Mouse (Mus musculus) CD8-positive naive resting alpha-beta T cell, adult 2 months (primary cell): Measurements from ENCODE around the gene Epha2.

Experiments
- DNase-seq, 2 experiments: peaks; one replicate each; pipeline ENCODE4 v3.0.0; 2022; ENCODE audit warnings: low read depth in 2 of 2, low spot score in 2 of 2

Gene Epha2

GRCm38 (mm10) chr4:141325636-141326035 is 24.6 kb downstream of the Epha2 start:
- DNase-seq = no peak

GRCm38 (mm10) chr4:141327075-141327474 is 26.0 kb downstream of the Epha2 start:
- no peak for DNase-seq

- DNase-seq = no peak
Observed at GRCm38 (mm10) chr4:141328742-141329141, 27.7 kb downstream of the Epha2 start.

GRCm38 (mm10) chr4:141329968-141330367 is 28.9 kb downstream of the Epha2 start:
- DNase-seq = no peak

DNA sequence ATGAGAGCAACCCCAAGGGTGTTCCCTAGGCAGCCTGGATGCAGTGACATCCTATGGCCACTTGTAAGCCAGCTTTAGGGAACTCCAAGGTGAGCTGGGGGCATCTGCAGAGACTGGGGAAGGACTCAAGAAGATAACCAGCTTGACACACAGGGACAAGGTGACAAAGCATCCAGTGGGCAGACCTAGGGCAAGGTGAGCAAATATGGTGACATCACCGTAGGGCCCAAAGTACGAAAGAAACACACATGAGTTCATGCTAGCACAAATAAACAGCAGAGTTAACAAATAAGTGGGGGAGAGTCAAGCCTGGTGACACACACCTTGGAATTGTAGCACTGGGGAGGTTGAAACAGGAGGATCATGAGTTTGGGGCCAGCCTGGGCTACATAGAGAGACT is 30.4 kb downstream of the Epha2 start:
- DNase-seq = no peak

DNA sequence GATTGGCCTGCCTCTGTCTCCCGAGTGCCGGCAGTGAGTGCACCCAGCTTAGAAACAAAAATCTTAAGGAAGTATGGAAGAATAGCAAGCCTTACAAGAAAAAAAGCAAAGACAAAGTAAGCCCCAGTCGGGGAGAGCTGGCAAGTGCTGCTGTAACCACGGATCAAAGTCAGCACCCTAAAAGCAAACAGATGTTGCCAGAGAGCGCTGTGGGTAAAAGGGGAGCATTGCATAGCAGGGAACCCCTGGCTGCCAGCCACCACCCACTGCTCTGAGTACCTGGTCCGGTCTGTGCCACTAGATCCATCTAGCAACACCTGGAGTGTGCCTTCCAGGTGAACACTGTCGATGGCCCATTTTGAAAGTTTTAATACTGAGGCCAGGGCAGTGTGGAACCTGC is 31.2 kb downstream of the Epha2 start:
- no peak for DNase-seq

- no peak for DNase-seq
Observed at GRCm38 (mm10) chr4:141334695-141335094, 33.7 kb downstream of the Epha2 start.

DNA sequence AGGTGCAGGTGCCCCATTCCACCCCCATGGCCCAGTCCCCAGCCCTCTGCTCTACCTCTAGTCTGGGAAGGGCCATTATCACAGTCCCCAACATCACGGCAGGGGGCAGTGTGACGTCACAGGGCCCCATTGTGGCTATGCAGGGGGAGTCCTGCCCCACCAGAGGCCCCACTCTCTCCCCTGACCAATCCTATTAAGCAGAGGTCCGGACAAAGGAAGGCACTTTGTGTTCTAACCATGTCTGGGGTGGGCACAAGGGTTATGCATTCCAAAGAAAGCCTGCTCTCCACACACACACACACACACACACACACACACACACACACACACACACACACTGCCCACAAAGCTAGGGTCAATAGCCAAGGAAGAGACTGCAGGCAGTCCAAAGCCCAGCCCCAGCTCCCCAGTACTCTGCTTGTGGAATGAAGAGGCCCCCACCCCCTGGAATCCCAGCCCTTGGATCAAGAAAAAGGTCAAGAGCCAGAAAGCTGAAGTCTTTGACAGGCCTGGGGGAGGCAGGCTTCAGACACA is 34.3 kb downstream of the Epha2 start:
- no peak for DNase-seq

DNA sequence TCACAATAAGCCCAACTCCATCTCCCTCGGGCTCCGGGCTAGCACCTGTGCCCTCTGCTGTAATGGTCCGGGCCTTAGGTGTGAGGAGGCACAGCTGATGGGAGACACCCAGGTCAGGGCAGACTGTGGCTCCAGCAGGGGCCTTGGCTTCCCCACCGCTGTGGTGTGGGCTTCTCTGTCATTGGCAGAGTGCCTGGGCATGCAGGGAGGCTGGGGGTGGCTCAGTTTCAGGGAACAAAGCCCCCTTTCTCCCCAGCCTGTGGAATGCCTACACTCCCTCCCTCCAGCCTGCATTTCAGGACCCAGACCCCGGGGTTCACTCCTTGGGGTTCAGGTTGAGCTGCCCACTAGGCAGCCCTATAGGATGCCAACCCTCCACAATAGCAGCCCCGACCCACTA is 35.2 kb downstream of the Epha2 start:
- DNase-seq = no peak

- no peak for DNase-seq
Observed at GRCm38 (mm10) chr4:141337986-141338385, 36.9 kb downstream of the Epha2 start.

GRCm38 (mm10) chr4:141338853-141339252 is 37.8 kb downstream of the Epha2 start:
- DNase-seq = no peak

DNA sequence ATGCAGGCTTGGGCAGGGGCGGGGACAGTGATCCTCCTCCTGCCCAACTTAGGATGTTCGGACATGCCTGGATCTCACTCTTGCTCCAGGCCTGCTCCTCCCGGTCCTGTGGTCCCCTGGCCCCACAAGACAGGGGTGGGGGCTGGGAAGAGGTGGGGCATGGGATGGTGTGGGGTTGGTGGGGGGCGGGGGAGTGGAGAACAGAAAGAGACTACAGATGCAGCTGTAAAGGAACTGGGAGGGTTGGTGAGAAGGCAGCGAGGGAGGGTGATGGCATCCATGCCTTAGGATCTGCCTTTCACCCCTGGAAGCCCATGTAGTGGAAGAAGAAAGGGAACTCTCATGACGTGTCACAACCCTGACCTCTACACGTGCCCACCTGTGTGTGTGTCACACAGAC is 40.4 kb downstream of the Epha2 start:
- no peak for DNase-seq

DNA sequence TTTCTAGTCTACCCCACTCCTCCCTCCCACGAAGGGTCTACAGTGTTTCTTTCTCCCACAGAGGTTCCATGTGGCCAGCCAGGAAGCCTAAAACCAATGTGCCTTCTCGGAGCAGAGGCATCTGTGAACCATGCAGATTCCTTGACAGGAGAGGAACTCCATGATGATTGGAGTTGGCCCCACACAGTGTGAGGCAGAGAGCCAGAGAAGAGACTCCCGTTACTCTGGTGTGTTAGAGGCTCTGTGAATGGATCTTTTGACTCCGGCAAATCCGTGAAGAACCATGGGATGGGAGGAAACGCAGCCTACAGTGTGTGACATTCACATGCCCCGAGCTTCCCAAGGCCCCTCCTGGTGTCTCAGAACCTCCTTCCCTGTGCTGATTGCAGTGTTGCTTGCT is 42.5 kb downstream of the Epha2 start:
- no peak for DNase-seq

DNA sequence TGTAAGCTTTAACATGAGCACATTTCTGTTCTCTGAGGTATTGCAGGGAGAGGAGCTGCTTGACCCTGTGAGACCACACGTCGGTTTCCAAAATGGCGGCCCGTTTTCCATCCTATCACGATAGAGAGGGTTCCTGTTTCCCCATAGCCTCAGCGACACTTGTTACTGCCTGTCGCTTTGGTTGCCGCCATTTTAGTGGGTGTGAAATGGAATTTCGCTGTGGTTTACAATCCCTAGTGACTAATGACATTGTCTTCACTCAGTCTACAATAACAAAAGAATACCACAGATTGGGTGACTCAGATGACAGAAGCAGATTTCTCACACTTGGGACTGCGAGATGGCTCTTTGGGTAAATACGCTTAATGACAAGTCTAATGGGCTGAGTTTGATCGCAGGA is 44.2 kb downstream of the Epha2 start:
- no peak for DNase-seq

GRCm38 (mm10) chr4:141347365-141347797 is 46.3 kb downstream of the Epha2 start:
- no peak for DNase-seq

GRCm38 (mm10) chr4:141348616-141349015 is 47.6 kb downstream of the Epha2 start:
- DNase-seq = no peak

DNA sequence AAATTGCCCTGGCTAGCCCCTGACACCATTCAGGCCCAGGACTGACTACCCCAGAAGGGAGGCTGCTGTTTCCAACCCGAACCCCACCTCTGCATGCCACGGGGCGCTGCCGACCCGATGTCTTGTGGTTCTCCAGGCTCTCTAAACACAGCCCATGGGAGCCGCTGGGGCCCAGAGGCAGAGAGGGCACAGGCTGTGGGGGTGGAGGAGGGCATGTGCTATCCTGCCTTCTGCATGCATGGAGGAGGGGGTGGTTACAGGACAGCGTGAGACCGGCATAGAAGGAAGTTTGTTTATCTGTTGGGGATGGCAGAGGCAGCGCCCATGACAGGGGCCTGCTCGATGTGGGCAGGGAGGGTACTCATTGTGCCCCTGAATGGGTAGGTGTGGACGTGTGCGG is 49.0 kb downstream of the Epha2 start:
- DNase-seq = no peak

DNA sequence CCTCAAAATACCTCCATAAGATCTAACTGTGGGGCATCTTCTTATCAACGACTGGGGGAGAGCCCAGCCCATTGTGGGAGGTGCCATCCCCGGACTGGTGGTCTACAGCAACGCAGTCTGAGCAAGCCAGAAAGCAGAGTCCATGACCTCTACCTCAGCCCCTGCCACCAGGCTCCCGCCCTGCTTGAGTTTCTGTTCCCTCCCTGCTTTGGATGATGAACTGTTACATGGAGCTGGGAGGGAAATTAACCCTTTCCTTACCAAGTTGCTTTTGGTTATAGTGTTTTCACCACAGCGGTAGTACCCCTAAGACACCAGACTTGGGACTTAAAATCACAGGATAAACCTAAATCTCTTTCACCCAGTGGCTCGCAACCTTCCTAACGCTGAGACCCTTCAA is 50.9 kb downstream of the Epha2 start:
- DNase-seq = no peak

DNA sequence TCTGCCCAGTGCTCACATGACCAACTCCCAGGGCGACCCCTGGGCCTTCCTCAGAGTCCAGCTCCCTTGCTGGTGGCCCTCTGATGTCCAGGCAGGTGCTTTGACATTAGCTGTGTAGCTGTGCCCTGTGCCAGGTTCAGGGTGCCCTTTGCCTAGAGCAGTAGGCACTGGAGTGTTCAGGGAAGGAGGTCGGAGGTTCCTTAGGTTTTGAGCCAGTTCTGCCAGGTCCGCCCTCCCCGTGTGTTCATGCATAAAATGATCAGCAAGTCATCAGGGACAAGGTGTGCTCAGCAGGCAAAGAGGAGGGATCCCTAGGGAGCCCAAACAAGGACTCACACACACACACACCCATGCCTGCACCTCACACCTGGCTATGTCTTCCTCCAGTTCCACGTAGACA is 51.9 kb downstream of the Epha2 start:
- no peak for DNase-seq

GRCm38 (mm10) chr4:141353868-141354267 is 52.8 kb downstream of the Epha2 start:
- no peak for DNase-seq

DNA sequence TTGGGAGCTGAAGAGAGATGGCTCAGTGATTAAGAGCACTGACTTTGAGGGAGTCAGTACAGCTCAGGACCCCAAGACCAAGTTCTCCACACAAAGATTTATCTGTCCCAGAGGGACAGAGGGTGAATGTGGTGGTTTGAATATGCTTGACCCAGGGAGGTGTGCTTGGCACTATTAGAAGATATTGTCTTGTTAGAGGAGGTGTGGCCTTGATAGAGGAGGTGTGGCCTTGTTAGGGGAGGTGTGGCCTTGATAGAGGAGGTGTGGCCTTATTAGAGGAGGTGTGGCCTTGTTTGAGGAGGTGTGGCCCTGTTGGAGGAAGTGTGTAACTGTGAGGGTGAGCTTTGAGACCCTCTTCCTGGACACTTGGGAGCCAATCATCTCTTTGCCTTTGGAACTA is 56.8 kb downstream of the Epha2 start:
- DNase-seq = no peak

DNA sequence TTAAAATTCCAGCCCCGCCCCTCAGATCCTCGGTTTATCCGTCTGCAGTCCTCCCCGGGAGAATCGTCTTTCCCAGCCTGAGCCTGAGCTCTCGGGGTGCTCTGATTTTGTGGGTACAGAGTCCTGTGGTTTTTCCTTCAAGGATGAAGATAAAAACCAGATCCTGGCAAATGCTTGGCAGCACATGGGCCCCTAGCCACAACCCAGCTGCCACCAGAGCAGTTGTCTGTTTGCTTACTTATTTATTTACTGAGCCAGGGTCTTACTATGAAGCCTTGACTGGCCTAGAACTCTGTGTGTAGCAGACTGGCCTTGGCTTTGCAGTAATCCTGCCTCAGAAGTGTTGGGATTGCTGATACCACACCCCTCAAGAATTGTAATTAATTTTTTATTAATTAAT is 58.2 kb downstream of the Epha2 start:
- no peak for DNase-seq

GRCm38 (mm10) chr4:141360846-141361245 is 59.8 kb downstream of the Epha2 start:
- DNase-seq = peak in 1 of 2 experiments; percentile 9
